Mouse (Mus musculus) thymus, adult 2 months (tissue): ENCODE measurements around the gene Ppp1r11. TPM values are rescaled to one million over a fixed set of nuclear protein-coding genes. Genes with fewer than 3 reads are reported as not detected.

Experiments used
- DNase-seq: peaks from one replicate; pipeline ENCODE4 v3.0.0; 2021
- H3K27ac ChIP-seq: fragments of 200-500 bp; 2 replicates; pipeline ENCODE4 v1.5.1; 2012; ENCODE audit warnings: low read length, control low read depth; ENCODE audit not compliant: control insufficient read depth, insufficient read depth
- H3K27me3 ChIP-seq: fragments of 200-500 bp; 2 replicates; pipeline ENCODE4 v1.6.1; 2012; ENCODE audit warnings: mild to moderate bottlenecking, low read length, moderate library complexity, mixed read lengths; ENCODE audit not compliant: control insufficient read depth, insufficient read depth
- H3K36me3 ChIP-seq: fragments of 200-500 bp; 2 replicates; pipeline ENCODE4 v1.6.1; 2012; ENCODE audit warnings: mild to moderate bottlenecking, low read length, moderate library complexity; ENCODE audit not compliant: control insufficient read depth, insufficient read depth
- H3K4me1 ChIP-seq: fragments of 200-500 bp; replicated peaks from 2 replicates; pipeline ENCODE4 v1.6.1; 2012; ENCODE audit warnings: low read length; ENCODE audit not compliant: control insufficient read depth, insufficient read depth
- H3K4me3 ChIP-seq: fragments of 200-500 bp; 2 replicates; pipeline ENCODE4 v1.5.1; 2012; ENCODE audit warnings: mild to moderate bottlenecking, low read length, control low read depth, moderate library complexity; ENCODE audit not compliant: control insufficient read depth, insufficient read depth
- CTCF ChIP-seq: fragments of 200-500 bp; IDR thresholded peaks from 2 replicates; pipeline ENCODE4 v1.5.1; 2012; ENCODE audit warnings: mild to moderate bottlenecking, control low read depth, low read length, moderate library complexity, borderline replicate concordance; ENCODE audit not compliant: control insufficient read depth, poor library complexity, insufficient read depth; ENCODE audit errors: extremely low read depth
- POLR2A ChIP-seq: fragments of 200-500 bp; IDR thresholded peaks from 2 replicates; pipeline ENCODE4 v1.6.1; 2012; ENCODE audit warnings: mild to moderate bottlenecking, low read length, control low read depth, moderate library complexity; ENCODE audit not compliant: control insufficient read depth, poor library complexity, insufficient read depth; ENCODE audit errors: extremely low read depth
- WGBS: fragments of 180-500 bp; shearing (Covaris S2); methylation state at CpG from one replicate; pipeline ENCODE4 v1.1.7; 2018; 5-methylcytosine and 5-hydroxymethylcytosine counted together
- polyA plus RNA-seq: library from polyadenylated mRNA; depleted of rRNA; stranded (reverse); fragments of >200 nt; gene quantifications from 2 replicates; pipeline ENCODE4 v1.2.3, GENCODE M21; 2012

Gene Ppp1r11
- polyA plus RNA-seq, 1 experiment = 82.3 TPM

DNA sequence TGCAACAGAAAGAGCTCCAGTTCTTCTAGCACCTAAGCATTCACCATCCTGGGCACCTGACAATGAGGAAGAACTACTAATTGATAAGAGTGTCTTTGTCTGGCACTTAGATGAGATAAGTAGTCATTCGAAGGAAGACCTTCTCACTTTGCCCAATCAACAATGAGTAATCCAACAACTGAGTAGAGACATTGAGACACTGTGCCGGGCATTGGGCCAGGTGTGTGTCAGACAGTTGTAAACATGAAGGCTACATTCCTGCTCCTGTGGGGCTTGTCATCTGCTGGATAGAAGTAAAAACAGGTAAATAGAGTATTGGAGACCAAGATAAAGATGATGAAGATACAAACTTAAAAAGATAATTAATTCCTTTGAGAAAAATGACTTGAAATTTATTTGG is 13.5 kb downstream of the Ppp1r11 start:
- WGBS = 83% methylated on average over 2 of the region's 2 CpGs
- TF ChIP-seq CTCF (no peak), POLR2A (no peak)
- Histone ChIP-seq H3K27me3 (no peaks in the 10 kb centered on the region; the same call in 1 of the 2 replicates), H3K4me1 (peaks cover 10% of the 10 kb centered on the region), H3K4me3 (no peak overlapping the region), H3K27ac (no peak overlapping the region), H3K36me3 (no peaks in the 10 kb centered on the region)
- DNase-seq = no peak

DNA sequence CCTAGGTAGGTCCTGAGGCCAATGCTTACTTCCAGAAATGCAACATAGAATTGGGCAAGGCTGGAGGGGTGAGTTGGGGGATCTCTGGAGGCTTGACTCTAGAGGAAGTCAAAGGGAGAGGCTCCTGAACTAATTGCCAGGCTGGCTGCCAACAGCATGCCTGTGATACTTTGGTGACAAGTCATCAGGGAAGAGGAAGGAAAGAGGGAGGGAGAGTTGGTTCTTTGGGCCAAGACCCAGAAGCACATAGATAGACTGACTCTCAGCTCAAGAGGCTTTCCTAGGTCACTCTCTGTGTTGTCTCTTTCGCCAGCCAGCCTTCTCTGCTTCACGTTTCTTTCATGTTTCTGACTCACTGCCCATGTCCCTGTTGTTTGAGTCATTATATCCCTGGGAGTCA is 19.7 kb downstream of the Ppp1r11 start:
- 80% methylated on average over 2 of the region's 2 CpGs for WGBS
- no peaks in the 10 kb centered on the region for H3K4me1 ChIP-seq
- H3K4me3 ChIP-seq = no peak overlapping the region
- H3K36me3 ChIP-seq = no peaks in the 10 kb centered on the region
- no peak overlapping the region for H3K27ac ChIP-seq
- H3K27me3 ChIP-seq = no peaks in the 10 kb centered on the region
- no peak for DNase-seq
- TF ChIP-seq CTCF = no peak
- TF ChIP-seq POLR2A = no peak

DNA sequence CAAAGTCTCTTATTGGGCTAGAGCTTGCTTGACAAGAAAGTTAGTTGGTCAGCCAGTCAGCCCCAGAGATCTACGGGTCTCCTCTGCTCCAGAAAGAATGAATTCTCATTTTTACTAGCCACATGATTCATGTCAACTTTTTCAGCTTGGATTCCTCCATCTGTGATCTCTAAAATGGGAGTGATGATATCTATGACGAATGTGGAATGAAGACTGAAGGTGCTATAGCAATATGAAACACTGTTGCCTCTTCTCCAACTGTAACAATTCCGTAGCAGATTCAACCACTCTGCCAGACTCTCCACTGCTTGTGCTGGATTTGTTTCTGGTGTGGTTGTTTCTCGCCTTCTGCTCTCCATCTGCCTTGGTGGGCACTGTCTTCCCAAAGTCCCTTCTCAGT is 20.4 kb downstream of the Ppp1r11 start:
- WGBS = 92% methylated on average over 4 of the region's 4 CpGs
- no peaks in the 10 kb centered on the region for H3K27me3 ChIP-seq

DNA sequence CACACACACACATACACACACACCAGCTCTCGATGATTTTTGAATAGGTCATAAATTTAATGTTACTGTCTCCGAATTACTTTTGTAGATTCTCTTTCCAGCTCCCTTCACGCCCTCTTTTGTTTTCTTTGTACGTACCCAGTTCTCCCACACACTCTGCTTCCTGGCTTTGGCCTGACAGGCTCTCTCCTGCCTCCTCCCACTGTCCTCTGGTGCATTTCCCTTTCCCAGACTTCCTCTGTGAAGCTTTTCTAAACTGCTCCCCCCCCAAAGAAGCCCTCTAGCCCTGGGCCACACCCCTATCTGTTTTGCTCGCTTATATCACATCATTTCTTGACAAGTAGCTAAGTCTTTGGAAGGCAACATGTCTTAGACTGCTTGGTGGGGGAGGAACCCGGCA is 21.3 kb downstream of the Ppp1r11 start:
- Histone ChIP-seq H3K27me3 (no peaks in the 10 kb centered on the region), H3K4me1 (no peaks in the 10 kb centered on the region), H3K27ac (no peak overlapping the region), H3K4me3 (no peak overlapping the region), H3K36me3 (no peaks in the 10 kb centered on the region)
- 86% methylated on average over 6 of the region's 6 CpGs for WGBS
- TF ChIP-seq POLR2A = no peak
- TF ChIP-seq CTCF = no peak
- no peak for DNase-seq

More for the DNA sequence above, 20.4 kb downstream of the Ppp1r11 start:
- TF ChIP-seq CTCF = no peak
- TF ChIP-seq POLR2A = no peak
- DNase-seq = no peak
- Histone ChIP-seq H3K27ac (no peak overlapping the region), H3K4me3 (no peak overlapping the region), H3K4me1 (no peaks in the 10 kb centered on the region), H3K36me3 (no peaks in the 10 kb centered on the region)

DNA sequence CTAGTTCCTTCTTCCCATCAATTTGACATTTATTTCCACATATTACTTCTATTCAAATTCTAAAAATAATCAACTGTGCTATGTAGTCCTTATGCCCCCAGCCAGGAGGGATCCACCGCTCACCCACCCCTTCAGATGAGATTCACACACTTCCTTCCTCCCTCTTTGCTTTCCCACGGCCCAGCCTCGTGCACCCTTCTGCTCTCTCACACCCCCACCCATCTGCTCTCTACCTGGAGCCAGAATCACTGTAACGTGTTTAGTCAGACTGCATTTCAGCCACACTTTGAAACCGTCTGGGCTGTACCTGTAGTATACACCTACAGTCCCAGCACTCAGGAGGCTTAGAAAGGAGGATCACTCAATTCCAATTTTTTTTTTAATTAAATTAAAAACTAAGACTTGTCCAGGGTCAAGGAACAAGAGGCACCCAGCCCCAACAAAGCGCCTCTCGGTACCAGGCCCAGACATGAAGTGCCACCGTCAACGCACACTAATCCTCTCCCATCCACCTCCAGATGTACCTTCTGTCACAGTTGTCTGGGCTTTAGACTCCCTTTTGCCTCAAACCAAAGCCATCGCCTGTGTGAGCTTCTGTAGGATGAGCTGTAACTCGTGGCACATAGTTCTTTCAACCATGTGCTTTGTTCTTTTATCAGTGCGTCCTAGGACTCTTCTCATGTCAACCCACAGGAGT is 22.2 kb downstream of the Ppp1r11 start:
- no peaks in the 10 kb centered on the region for H3K4me1 ChIP-seq
- TF ChIP-seq POLR2A (no peak), CTCF (no peak)
- no peaks in the 10 kb centered on the region for H3K36me3 ChIP-seq
- DNase-seq = no peak
- H3K4me3 ChIP-seq = no peak overlapping the region
- H3K27me3 ChIP-seq = no peaks in the 10 kb centered on the region
- no peak overlapping the region for H3K27ac ChIP-seq
- WGBS = 51% methylated on average over 12 of the region's 12 CpGs

DNA sequence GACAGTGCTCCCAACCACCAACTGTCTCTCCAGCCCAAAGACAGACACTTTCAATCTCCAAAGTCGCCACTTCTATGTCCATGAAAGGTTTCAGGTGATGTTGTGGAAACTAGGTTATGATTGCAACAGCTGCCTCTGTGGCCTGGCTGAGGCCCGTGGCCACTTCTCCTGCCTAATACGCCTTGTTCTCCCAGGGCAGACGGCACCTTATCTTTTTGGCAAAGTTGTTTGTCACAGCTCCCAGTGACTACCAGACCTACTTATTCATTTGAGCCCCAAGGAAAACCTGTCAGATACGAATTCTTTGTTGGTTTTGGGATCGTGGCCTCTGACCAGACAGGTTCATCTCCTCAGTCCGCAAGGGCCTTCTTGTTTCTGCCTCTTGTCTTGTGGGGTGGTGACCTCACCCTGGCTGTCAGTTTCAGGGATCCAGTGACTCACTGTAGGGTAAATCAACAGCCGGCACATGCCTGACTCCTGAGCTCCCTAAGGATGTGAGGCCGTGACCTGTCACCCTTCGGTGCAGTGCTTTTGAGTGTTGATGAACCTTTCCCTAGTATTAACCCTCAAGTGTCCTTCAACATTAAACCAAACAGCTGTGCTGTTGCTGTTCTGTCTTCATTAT is 23.9 kb downstream of the Ppp1r11 start:
- Histone ChIP-seq H3K36me3 (no peaks in the 10 kb centered on the region), H3K4me3 (no peak overlapping the region), H3K27ac (no peak overlapping the region), H3K4me1 (no peaks in the 10 kb centered on the region), H3K27me3 (no peaks in the 10 kb centered on the region)
- DNase-seq = no peak
- WGBS = 92% methylated on average over 10 of the region's 10 CpGs
- no peak for TF ChIP-seq POLR2A
- TF ChIP-seq CTCF = no peak

DNA sequence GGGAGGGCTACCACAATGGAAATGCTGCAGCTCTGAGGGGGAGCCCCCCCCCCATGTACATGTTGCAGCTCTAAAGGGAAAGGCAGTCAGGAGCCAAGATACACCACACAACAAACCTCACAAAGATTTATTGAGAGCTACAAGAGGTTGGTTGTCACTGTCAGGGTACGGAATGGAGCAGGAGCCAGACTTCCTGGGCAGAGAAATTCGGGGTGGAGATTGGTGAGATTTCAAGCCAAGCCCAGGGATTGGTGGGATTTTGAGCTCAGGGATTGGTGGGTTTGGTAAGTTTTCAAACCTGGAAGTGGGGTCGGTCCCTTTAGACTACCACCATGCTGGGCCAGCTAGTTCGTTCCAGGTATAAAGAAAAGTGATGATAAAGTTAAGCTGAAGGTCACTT is 28.1 kb downstream of the Ppp1r11 start:
- WGBS = 82% methylated on average over 4 of the region's 4 CpGs
- no peaks in the 10 kb centered on the region for H3K4me1 ChIP-seq
- H3K4me3 ChIP-seq = no peak overlapping the region
- no peak for DNase-seq
- no peaks in the 10 kb centered on the region for H3K36me3 ChIP-seq
- no peaks in the 10 kb centered on the region for H3K27me3 ChIP-seq
- no peak overlapping the region for H3K27ac ChIP-seq
- no peak for TF ChIP-seq CTCF
